Mouse (Mus musculus): Measurements from ENCODE around the gene Gm45021.

The Gm45021 gene

GRCm38 (mm10) chr6:48589194-48589750 is at the start of gene Gm45021:
Gene Gm45021 (plus strand): TSS chr6:48589610.
- DNase-seq: no peak

GRCm38 (mm10) chr6:48539860-48540259 is 49.5 kb upstream of the Gm45021 start:
- DNase-seq: peak in 1 of 2 experiments; percentile 51

GRCm38 (mm10) chr6:48540721-48541120 is 48.7 kb upstream of the Gm45021 start:
- DNase-seq: no peak

- no peak for DNase-seq
Observed at GRCm38 (mm10) chr6:48541560-48542450, 47.6 kb upstream of the Gm45021 start.

GRCm38 (mm10) chr6:48542631-48543030 is 46.8 kb upstream of the Gm45021 start:
- no peak for DNase-seq

GRCm38 (mm10) chr6:48545251-48545650 is 44.2 kb upstream of the Gm45021 start:
- no peak for DNase-seq

- DNase-seq: peak in 1 of 2 experiments; percentile 65
Observed at GRCm38 (mm10) chr6:48546271-48546670, 43.1 kb upstream of the Gm45021 start.

GRCm38 (mm10) chr6:48546858-48547257 is 42.6 kb upstream of the Gm45021 start:
- DNase-seq: no peak

GRCm38 (mm10) chr6:48548314-48548713 is 41.1 kb upstream of the Gm45021 start:
- no peak for DNase-seq

GRCm38 (mm10) chr6:48552918-48553317 is 36.5 kb upstream of the Gm45021 start:
- DNase-seq: no peak

GRCm38 (mm10) chr6:48553819-48554218 is 35.6 kb upstream of the Gm45021 start:
- DNase-seq: peak in 1 of 2 experiments; percentile 45

GRCm38 (mm10) chr6:48554280-48555103 is 34.9 kb upstream of the Gm45021 start, which contains the start of gene Lrrc61:
Gene Lrrc61 (plus strand): TSS chr6:48554796.
- DNase-seq: peak; percentile 99

- DNase-seq: peak in 1 of 2 experiments; percentile 72
Observed at GRCm38 (mm10) chr6:48555104-48555890, 34.1 kb upstream of the Gm45021 start.

- no peak for DNase-seq
Observed at GRCm38 (mm10) chr6:48555956-48556355, 33.5 kb upstream of the Gm45021 start.

- DNase-seq: no peak
Observed at GRCm38 (mm10) chr6:48565693-48566310, 23.6 kb upstream of the Gm45021 start.

GRCm38 (mm10) chr6:48566312-48566711 is 23.1 kb upstream of the Gm45021 start:
- peak; percentile 68 to 78 for DNase-seq

GRCm38 (mm10) chr6:48568036-48568984 is 21.1 kb upstream of the Gm45021 start:
- peak; percentile 65 to 71 for DNase-seq

- DNase-seq: peak; percentile 25 to 30
Observed at GRCm38 (mm10) chr6:48569065-48569807, 20.2 kb upstream of the Gm45021 start.

GRCm38 (mm10) chr6:48572014-48572413 is 17.4 kb upstream of the Gm45021 start:
- no peak for DNase-seq

GRCm38 (mm10) chr6:48572572-48573061 is 16.8 kb upstream of the Gm45021 start, which contains the start of gene Rarres2:
Gene Rarres2 (minus strand): TSS chr6:48572789.
- DNase-seq: no peak

Data from cerebellum, postnatal 25 days (tissue).